Mouse (Mus musculus): ENCODE results near the gene Pcnx.

GRCm38 (mm10) chr12:81816330-81817125 lies 43.3 kb upstream of the Pcnx start:
- no peak for TF ChIP-seq CTCF (IDR thresholded peaks at IDR 0.05; ENCODE audit: low read depth)
- TF ChIP-seq EP300 (IDR thresholded peaks at IDR 0.05; ENCODE audit: low read depth) = no peak
